Mouse (Mus musculus) gastrocnemius, postnatal 14 days (tissue): ENCODE results near the gene Celsr1. TPM values are rescaled to one million over a fixed set of nuclear protein-coding genes. Genes with fewer than 3 reads are reported as not detected.

Experiments
- DNase-seq: peaks from one replicate; pipeline ENCODE4 v3.0.0; 2021; ENCODE audit warnings: mixed read lengths
- intact Hi-C: fragments of 180-260 bp; cut with DNase I; formaldehyde crosslinking; loops from one replicate; pipeline ENCODE4 v1.15.1; 2025; ENCODE audit warnings: low total_unique reads
- total RNA-seq, 2 experiments: library from RNA; stranded (reverse); gene quantifications; 2 replicates each; pipeline ENCODE4 v1.2.3; 2021

Gene Celsr1
- total RNA-seq, 2 experiments from 2014 or later: 0.31 to 0.94 TPM

- DNase-seq: no peak
- intact Hi-C loops: no loop called here
These were observed 51.7 kb downstream of the Celsr1 start for GRCm38 (mm10) chr15:85981768-85982415.

GRCm38 (mm10) chr15:85977086-85977485 lies 56.5 kb downstream of the Celsr1 start:
- no peak for DNase-seq
- intact Hi-C loops: no loop called here

- intact Hi-C loops: no loop called here
These were observed 57.8 kb downstream of the Celsr1 start for GRCm38 (mm10) chr15:85975746-85976145.

GRCm38 (mm10) chr15:85971596-85971995 lies 62.0 kb downstream of the Celsr1 start:
- DNase-seq: no peak
- intact Hi-C loops: no loop called here

More at GRCm38 (mm10) chr15:85975746-85976145, 57.8 kb downstream of the Celsr1 start:
- DNase-seq: no peak

GRCm38 (mm10) chr15:85970441-85970840 lies 63.1 kb downstream of the Celsr1 start:
- intact Hi-C loops: no loop called here
- DNase-seq: no peak

- no peak for DNase-seq
- intact Hi-C loops: no loop called here
These were observed 63.8 kb downstream of the Celsr1 start for GRCm38 (mm10) chr15:85969707-85970153.

GRCm38 (mm10) chr15:85969291-85969690 lies 64.3 kb downstream of the Celsr1 start:
- intact Hi-C loops: no loop called here
- no peak for DNase-seq

- intact Hi-C loops: no loop called here
- no peak for DNase-seq
These were observed 67.5 kb downstream of the Celsr1 start for GRCm38 (mm10) chr15:85966032-85966431.

- intact Hi-C loops: no loop called here
- no peak for DNase-seq
These were observed 70.2 kb downstream of the Celsr1 start for GRCm38 (mm10) chr15:85963279-85963840.

- no peak for DNase-seq
- intact Hi-C loops: no loop called here
These were observed 70.9 kb downstream of the Celsr1 start for GRCm38 (mm10) chr15:85962691-85963090.

- intact Hi-C loops: no loop called here
- DNase-seq: no peak
These were observed 71.9 kb downstream of the Celsr1 start for GRCm38 (mm10) chr15:85961651-85962050.

GRCm38 (mm10) chr15:85961131-85961530 lies 72.4 kb downstream of the Celsr1 start:
- no peak for DNase-seq
- intact Hi-C loops: no loop called here

- no peak for DNase-seq
- intact Hi-C loops: no loop called here
These were observed 77.4 kb downstream of the Celsr1 start for GRCm38 (mm10) chr15:85956202-85956601.

GRCm38 (mm10) chr15:85953458-85953857 lies 80.1 kb downstream of the Celsr1 start:
- intact Hi-C loops: no loop called here
- no peak for DNase-seq

- intact Hi-C loops: no loop called here
- DNase-seq: no peak
These were observed 84.0 kb downstream of the Celsr1 start for GRCm38 (mm10) chr15:85949421-85950164.

- intact Hi-C loops: no loop called here
- no peak for DNase-seq
These were observed 85.6 kb downstream of the Celsr1 start for GRCm38 (mm10) chr15:85947967-85948366.

- intact Hi-C loops: no loop called here
- DNase-seq: no peak
These were observed 86.0 kb downstream of the Celsr1 start for GRCm38 (mm10) chr15:85947541-85947940.

GRCm38 (mm10) chr15:85935627-85936049 lies 97.9 kb downstream of the Celsr1 start:
- intact Hi-C loops: no loop called here
- DNase-seq: no peak

GRCm38 (mm10) chr15:85928161-85928560 lies 105.4 kb downstream of the Celsr1 start:
- DNase-seq: no peak
- intact Hi-C loops: no loop called here

GRCm38 (mm10) chr15:85921855-85922254 lies 111.7 kb downstream of the Celsr1 start:
- DNase-seq: no peak
- intact Hi-C loops: no loop called here

- intact Hi-C loops: no loop called here
- DNase-seq: no peak
These were observed 113.7 kb downstream of the Celsr1 start for GRCm38 (mm10) chr15:85919892-85920248.
